Mouse (Mus musculus) brain, embryonic 14.5 days (tissue): ENCODE results near the gene Fmn2.

Source experiments
- CTCF ChIP-seq: fragments of 200-500 bp; IDR thresholded peaks from 2 replicates; pipeline ENCODE4 v1.5.1; 2012; ENCODE audit warnings: inconsistent platforms, mild to moderate bottlenecking, moderate library complexity, borderline replicate concordance; ENCODE audit not compliant: insufficient read depth, insufficient read length; ENCODE audit errors: extremely low read depth
- POLR2A ChIP-seq: fragments of 200-500 bp; IDR thresholded peaks from 2 replicates; pipeline ENCODE4 v1.6.1; 2012; ENCODE audit warnings: mild to moderate bottlenecking, inconsistent platforms, borderline replicate concordance; ENCODE audit not compliant: poor library complexity, insufficient read depth, insufficient read length, severe bottlenecking; ENCODE audit errors: extremely low read depth

- TF ChIP-seq CTCF (no peak), POLR2A (no peak)
These were observed 121.4 kb downstream of the Fmn2 start for GRCm38 (mm10) chr1:174623054-174623453.
